Comparison of ENCODE assay signal across 21 mouse cellular contexts in the genomic region with DNA sequence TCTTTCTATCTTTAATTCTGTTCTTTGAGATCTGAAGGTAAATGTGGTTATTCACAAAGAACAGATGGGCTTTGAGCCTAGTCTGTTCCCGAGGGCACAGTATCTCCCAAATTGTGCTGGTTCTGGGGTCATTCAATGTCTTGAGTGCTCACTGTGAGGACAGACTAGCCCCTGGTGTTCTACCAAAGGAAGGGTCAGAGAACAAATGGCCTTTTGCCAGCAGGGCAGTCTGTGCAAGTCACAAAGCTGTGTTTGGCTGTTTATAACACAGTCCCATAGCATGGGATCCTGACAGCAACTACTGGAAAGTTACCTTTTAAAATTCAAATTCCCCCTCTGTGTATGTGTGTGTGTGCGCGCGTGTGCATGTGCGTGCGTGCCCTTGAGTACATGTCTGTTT. TPM values are rescaled to one million over a fixed set of nuclear protein-coding genes. Genes with fewer than 3 reads are reported as not detected.
DNase-seq lines count a peak whose midpoint lies in the region; ATAC-seq lines count a peak whose summit lies in the region.
"Had no signal": no experiment of that assay in that cellular context is flagged by ENCODE, and none has a peak within 500 bp of the region (broad histone marks: within the 10 kb centered on the region; RNA-seq: fewer than 3 reads in every experiment).

No protein-coding gene starts in this region.

- H3K4me3 ChIP-seq in kidney, embryonic 16.5 days (ENCODE audit: low read length), result no peak overlapping the region
- H3K4me3 ChIP-seq: forebrain, embryonic 10.5 days; forebrain, embryonic 13.5 days; gastrocnemius, adult 2 months; hindbrain, embryonic 12.5 days; hindbrain, embryonic 15.5 days had no signal

- no peaks in the 10 kb centered on the region for H3K27me3 ChIP-seq in kidney, embryonic 16.5 days (ENCODE audit: insufficient read depth, low read length)
- H3K27me3 ChIP-seq: hindbrain, embryonic 12.5 days; hindbrain, embryonic 15.5 days had no signal

- no peaks in the 10 kb centered on the region for H3K36me3 ChIP-seq in kidney, embryonic 16.5 days (ENCODE audit: insufficient read depth, low read length)
- H3K36me3 ChIP-seq: forebrain, embryonic 10.5 days; hindbrain, embryonic 12.5 days; hindbrain, embryonic 15.5 days had no signal

- no peak overlapping the region for H3K4me2 ChIP-seq in kidney, embryonic 16.5 days (replicated peaks; ENCODE audit: low read depth, low read length)
- H3K4me2 ChIP-seq: forebrain, embryonic 13.5 days; heart, embryonic 11.5 days; hindbrain, embryonic 12.5 days; hindbrain, embryonic 15.5 days had no signal

- no peak for ATAC-seq in kidney, embryonic 16.5 days (ENCODE audit: low FRiP score, low TSS enrichment)
- ATAC-seq: activated CD4-positive, CD25-positive, alpha-beta regulatory T cell, adult 4 months; forebrain, embryonic 13.5 days; forebrain, postnatal 0 days had no signal

- no peaks in the 10 kb centered on the region for H3K9me3 ChIP-seq in kidney, embryonic 16.5 days (ENCODE audit: low read length)
- H3K9me3 ChIP-seq: forebrain, embryonic 10.5 days; forebrain, embryonic 13.5 days; hindbrain, embryonic 12.5 days; hindbrain, embryonic 15.5 days had no signal

- H3K9ac ChIP-seq in kidney, embryonic 16.5 days (replicated peaks; ENCODE audit: low read length), result no peak overlapping the region
- H3K9ac ChIP-seq: forebrain, embryonic 13.5 days; forebrain, postnatal 0 days; hindbrain, embryonic 12.5 days; hindbrain, embryonic 15.5 days had no signal

- no peak overlapping the region for H3K27ac ChIP-seq in kidney, embryonic 16.5 days (ENCODE audit: low read length)
- H3K27ac ChIP-seq: forebrain, embryonic 10.5 days; forebrain, embryonic 13.5 days; gastrocnemius, adult 2 months; hindbrain, embryonic 12.5 days; hindbrain, embryonic 15.5 days had no signal

- 86% methylated on average over 6 of the region's 6 CpGs for WGBS in kidney, embryonic 16.5 days

- H3K4me1 ChIP-seq in kidney, embryonic 16.5 days (ENCODE audit: insufficient read depth, low read length), result no peaks in the 10 kb centered on the region
- H3K4me1 ChIP-seq: forebrain, embryonic 10.5 days; forebrain, embryonic 13.5 days; hindbrain, embryonic 12.5 days; hindbrain, embryonic 15.5 days had no signal

- peak; percentile 65 for DNase-seq in kidney, adult 18-20 months
- DNase-seq in kidney, adult 9 months, result peak; percentile 91
- DNase-seq in kidney, postnatal 14 days, result peak; percentile 84
- no peak for DNase-seq in ovary, postnatal 10 days (ENCODE audit: low spot score)
- no peak for DNase-seq in thymus, postnatal 36 days
- DNase-seq: adrenal gland, postnatal 10 days; adrenal gland, postnatal 36 days; cerebellum, adult 9-11 months; forebrain, postnatal 0 days; gastrocnemius, adult 2 months; gastrocnemius, postnatal 14 days; heart, adult 11 months had no signal

RNA-seq across cellular contexts. Expression of gene Slc9a3, which starts 8.7 kb away (rescaled TPM):
- polyA plus RNA-seq in kidney, embryonic 16.5 days (2015; fragmentation: Nextera tagmentation; extraction: Ambion mirVana), result 3.7 and 4.2 TPM in 2 replicates
- polyA plus RNA-seq: activated CD4-positive, CD25-positive, alpha-beta regulatory T cell, adult 4 months; embryonic facial prominence, embryonic 11.5 days; embryonic facial prominence, embryonic 14.5 days; forebrain, embryonic 10.5 days; heart, embryonic 11.5 days; hindbrain, embryonic 12.5 days had no signal

Comparison
In these comparisons a context has a peak if more than half of its experiments do, and no peak if none do; other contexts are left out.
1. DNase-seq: peak in kidney, adult 18-20 months (single experiment), kidney, adult 9 months (single experiment) and kidney, postnatal 14 days (single experiment); none in ovary, postnatal 10 days (single experiment) and thymus, postnatal 36 days (0 of 2).